Mouse (Mus musculus): ENCODE results near the gene Tmem178b. TPM values are rescaled to one million over a fixed set of nuclear protein-coding genes. Genes with fewer than 3 reads are reported as not detected.
A peak's percentile ranks its signal among the peaks of the same experiment; 100 is the strongest.

Gene Tmem178b
- total RNA-seq, 4 experiments from 2014 or later: 156 to 182 (median 174) TPM

DNA sequence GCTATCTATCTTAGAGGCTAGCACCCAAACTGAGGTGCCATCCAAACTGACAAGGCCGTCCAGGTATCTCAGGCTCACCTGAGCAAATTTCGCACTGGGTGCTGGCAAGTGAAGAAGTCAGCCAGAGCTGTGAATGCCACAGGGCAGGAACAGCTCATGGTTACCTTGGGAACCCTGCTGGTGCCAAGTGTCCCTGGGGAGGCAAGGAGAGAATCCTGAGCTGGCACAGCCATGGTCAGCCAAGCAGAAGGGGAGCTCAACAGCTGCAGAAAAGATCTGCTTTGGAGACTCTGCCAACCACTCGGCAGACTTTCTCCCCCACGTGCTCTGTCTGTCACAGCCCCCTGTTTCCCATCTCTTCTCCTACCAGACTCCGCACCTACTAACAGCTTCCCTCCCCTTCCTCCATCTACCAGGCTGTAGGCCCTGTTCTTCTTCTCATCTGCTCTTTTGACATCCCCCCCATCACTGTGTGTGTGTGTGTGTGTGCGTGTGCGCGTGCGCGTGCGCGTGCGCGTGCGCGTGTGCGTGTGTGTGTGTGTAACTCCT, 374.4 kb downstream of the Tmem178b start:
- no peak for DNase-seq (ENCODE audit: low spot score in 2 of 2)

DNA sequence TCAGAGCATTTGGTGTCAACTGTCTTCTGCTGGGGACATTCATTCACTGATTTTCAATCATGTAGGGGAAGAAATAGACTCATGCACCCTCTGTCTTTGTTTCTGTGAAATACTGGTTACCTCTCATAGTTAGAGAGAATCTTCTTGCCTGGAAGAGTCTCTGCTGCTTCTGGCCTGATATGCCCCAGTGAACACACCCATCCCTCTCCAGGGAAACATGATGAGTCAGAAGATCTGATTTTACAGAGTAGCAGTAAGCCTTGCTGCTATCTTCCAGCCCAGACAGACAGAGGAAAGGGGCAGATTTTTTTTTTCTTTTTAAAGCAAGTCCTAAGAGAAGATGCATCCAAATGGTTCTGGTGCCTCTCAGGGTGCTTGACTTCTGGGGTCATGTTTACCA, 376.9 kb downstream of the Tmem178b start:
- no peak for DNase-seq (ENCODE audit: low spot score in 2 of 2)

DNA sequence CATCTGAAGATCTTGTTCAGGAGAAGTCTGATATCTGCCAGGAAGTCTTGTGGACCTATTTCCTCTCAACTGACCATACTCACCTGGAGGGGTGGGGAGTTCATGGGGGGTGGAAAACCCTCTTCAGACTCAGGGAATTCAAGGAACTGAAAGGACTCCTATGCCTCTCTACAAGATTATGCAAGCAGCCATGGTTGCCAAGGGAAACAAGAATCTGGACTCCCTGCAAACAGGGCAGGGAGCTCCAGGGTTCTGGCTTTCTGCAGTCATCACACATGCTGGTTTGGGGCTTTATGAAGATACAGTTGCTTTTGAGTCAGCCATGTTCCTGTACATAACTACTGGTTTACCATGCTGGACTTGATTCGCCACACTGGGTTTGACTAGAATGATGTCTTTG, 390.6 kb downstream of the Tmem178b start:
- DNase-seq (ENCODE audit: low spot score in 2 of 2): no peak

DNA sequence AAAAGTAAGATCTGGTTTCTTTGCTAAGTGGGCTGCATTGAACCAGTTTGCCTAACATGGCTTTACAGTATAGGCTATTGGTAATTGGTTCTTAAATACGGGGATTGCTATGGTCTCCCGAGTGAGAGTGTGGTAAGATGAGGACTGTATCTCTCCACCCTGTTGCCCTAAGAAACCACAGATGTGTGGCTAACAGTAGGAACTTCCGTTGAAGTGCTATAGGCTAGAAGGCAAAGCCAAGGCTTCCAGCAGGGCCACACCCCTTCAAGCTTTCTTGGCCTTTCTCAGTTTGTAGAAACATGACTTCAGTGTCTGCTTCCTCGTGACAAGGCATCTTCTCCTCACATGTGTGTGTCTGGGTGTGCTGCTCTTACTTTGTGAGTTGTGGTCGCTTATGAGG, 427.6 kb downstream of the Tmem178b start:
- no peak for DNase-seq (ENCODE audit: low spot score in 2 of 2)

DNA sequence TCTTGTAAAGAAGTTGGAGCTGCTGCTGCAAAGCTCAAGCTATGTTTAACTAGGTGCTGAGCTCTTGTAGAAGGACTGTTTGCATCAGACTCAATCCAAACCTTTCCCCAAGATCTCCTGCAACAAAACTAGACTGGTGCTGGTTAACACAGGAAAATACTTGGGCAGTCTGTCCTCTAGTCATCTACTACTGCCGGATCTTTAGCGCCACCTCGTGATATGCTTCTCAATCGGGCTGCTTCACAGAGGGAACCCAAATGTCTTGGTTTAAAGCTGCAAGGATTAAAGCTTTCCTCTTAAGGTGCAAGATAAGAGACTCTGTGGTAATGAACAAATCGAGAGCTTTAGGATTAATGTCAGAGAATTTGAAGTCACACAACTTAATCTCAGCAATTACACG, 430.3 kb downstream of the Tmem178b start:
- DNase-seq (ENCODE audit: low spot score in 2 of 2): peak; percentile 68 to 83

Other genes starting within 250 kb of the Tmem178b start
- 100 to 1,000 TPM; 115 to 144 (median 134) TPM for gene Braf, start 147.8 kb upstream of the Tmem178b start, total RNA-seq (2022)
- gene Mrps33, start 62.3 kb upstream of the Tmem178b start, total RNA-seq (2022): 100 to 1,000 TPM; 102 to 109 (median 104) TPM